Mouse (Mus musculus) limb, embryonic 15.5 days (tissue): ENCODE results near the gene Pate2. TPM values are rescaled to one million over a fixed set of nuclear protein-coding genes. Genes with fewer than 3 reads are reported as not detected.
A peak's percentile ranks its signal among the peaks of the same experiment; 100 is the strongest.

Experiments
- ATAC-seq: fragments of 200-750 bp; cut with Nextera tagmentation; 2 replicates; pipeline ENCODE4 v1.8.0; 2017; ENCODE audit warnings: low read depth, moderate TSS enrichment; ENCODE audit not compliant: insufficient number of reproducible peaks, low FRiP score, low TSS enrichment
- H3K27ac ChIP-seq: fragments of 300-500 bp; sonication (generic); 2 replicates; pipeline ENCODE4 v1.5.1; 2015; ENCODE audit warnings: moderate library complexity, mild to moderate bottlenecking, inconsistent platforms
- H3K27me3 ChIP-seq: fragments of 300-500 bp; sonication (generic); 2 replicates; pipeline ENCODE4 v1.6.1; 2015; ENCODE audit warnings: inconsistent platforms
- H3K36me3 ChIP-seq: fragments of 300-500 bp; sonication (generic); 2 replicates; pipeline ENCODE4 v1.6.1; 2015; ENCODE audit warnings: inconsistent platforms
- H3K4me1 ChIP-seq: fragments of 300-500 bp; sonication (generic); 2 replicates; pipeline ENCODE4 v1.6.1; 2015; ENCODE audit warnings: inconsistent platforms
- H3K4me2 ChIP-seq: fragments of 300-500 bp; sonication (generic); 2 replicates; pipeline ENCODE4 v1.6.1; 2015; ENCODE audit warnings: mild to moderate bottlenecking, inconsistent platforms
- H3K4me3 ChIP-seq: fragments of 300-500 bp; sonication (generic); 2 replicates; pipeline ENCODE4 v1.5.1; 2015; ENCODE audit warnings: mild to moderate bottlenecking, inconsistent platforms
- H3K9ac ChIP-seq: fragments of 300-500 bp; sonication (generic); 2 replicates; pipeline ENCODE4 v1.6.1; 2015; ENCODE audit warnings: inconsistent platforms
- H3K9me3 ChIP-seq: fragments of 300-500 bp; sonication (generic); 2 replicates; pipeline ENCODE4 v1.6.1; 2016; ENCODE audit warnings: inconsistent platforms
- WGBS: fragments of 180-500 bp; shearing (Covaris S2); methylation state at CpG from one replicate; pipeline ENCODE4 v1.1.7; 2015; 5-methylcytosine and 5-hydroxymethylcytosine counted together
- polyA plus RNA-seq: library from polyadenylated mRNA; unstranded; fragments of >200 nt; fragmentation: Nextera tagmentation; extraction: Ambion mirVana; gene quantifications from 2 replicates; pipeline ENCODE4 v1.2.1, GENCODE M21; 2015

The Pate2 gene
- polyA plus RNA-seq, 1 experiment from 2014 or later: 0.83 TPM

DNA sequence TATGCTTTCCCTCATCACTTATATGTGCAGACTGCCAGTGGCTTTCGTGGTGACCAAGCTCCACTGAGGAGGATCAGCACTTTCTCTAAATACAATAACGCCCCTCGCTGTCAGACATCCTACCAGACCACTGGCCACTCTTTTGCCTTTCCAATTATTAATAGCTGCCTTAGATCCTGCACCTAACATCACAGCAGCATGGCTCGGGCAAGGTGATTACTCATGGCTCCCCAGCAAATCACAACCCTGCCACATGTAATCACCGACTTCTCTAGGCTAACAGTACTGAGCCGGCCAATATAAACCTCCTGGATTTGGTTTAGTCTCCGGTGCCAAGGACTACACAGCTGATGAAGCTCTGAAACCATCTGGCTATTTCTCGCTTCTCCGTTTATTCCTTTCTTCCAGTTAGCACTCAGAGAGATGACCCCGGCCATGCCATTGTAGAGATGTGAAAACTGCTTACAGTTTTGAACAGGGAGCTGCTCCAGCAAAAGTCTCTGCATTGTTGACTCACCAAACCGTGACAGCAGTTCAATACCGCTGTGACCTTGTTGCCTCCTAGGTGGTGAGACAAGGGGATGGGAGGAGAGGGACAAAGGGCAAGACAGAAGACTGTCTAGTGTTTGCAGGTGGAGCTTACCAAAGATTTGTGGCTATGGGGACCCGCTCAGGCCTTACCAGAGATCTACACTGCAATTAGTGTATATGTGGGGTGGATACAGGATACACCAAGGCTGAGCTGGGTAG is 30.9 kb upstream of the Pate2 start:
- Histone ChIP-seq H3K27ac (0 out of 2 replicates have a peak overlapping the region, but pooled peaks have one; percentile 7), H3K9ac (no peak overlapping the region), H3K4me3 (no peak overlapping the region), H3K36me3 (no peaks in the 10 kb centered on the region), H3K4me1 (peaks cover 15% of the 10 kb centered on the region), H3K9me3 (no peaks in the 10 kb centered on the region), H3K4me2 (no peak overlapping the region), H3K27me3 (no peaks in the 10 kb centered on the region)
- WGBS: 67% methylated on average over 13 of the region's 13 CpGs
- ATAC-seq: no peak

DNA sequence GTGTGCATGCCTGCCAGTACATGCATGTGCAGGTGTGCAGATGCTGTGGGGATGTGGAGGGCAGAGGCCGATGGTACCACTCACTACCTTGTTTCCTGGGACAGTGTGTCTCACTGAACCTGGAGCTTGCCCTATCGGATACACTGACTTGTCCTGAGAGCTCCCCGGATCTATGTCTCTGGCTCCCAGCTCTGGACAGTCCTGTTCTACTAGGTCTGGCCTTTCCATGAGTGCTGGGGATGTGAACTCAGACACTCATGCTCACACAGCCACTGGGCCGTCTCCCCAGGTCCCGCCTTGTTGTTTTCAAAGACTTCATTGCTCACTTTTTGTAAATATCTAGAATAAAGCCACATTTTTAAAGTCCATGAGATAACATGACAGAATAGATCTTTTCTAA is 29.1 kb upstream of the Pate2 start:
- no peaks in the 10 kb centered on the region for H3K9me3 ChIP-seq
- no peak overlapping the region for H3K4me2 ChIP-seq
- no peak overlapping the region for H3K9ac ChIP-seq
- H3K4me1 ChIP-seq: peaks cover 8% of the 10 kb centered on the region
- no peak overlapping the region for H3K27ac ChIP-seq
- H3K4me3 ChIP-seq: no peak overlapping the region
- no peak for ATAC-seq
- no peaks in the 10 kb centered on the region for H3K27me3 ChIP-seq
- H3K36me3 ChIP-seq: no peaks in the 10 kb centered on the region
- 75% methylated on average over 5 of the region's 5 CpGs for WGBS

DNA sequence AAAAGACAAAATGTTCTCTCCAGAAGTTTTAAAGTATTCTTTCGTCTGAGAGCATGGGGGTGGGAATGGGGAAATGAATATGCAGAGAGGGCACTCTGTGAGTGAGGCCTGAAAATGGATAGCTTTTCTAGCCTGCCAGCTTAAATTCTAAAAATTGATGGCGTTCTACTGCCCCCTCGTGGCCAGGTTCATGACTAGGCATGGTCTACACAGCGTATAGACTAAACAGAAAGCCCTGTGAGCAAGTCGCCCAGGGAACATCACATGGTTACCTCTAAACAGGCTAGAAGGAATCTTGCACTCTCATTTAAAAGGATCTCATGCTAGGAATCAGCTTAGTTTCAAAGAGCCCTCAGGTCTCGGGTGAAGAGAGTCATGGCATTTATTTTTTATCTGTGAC is 28.6 kb upstream of the Pate2 start:
- peak; percentile 76; the same call in 1 of the 2 replicates for ATAC-seq
- Histone ChIP-seq H3K27me3 (no peaks in the 10 kb centered on the region), H3K4me2 (no peak overlapping the region), H3K4me3 (no peak overlapping the region), H3K4me1 (peaks cover 8% of the 10 kb centered on the region), H3K9me3 (no peaks in the 10 kb centered on the region), H3K9ac (no peak overlapping the region), H3K27ac (no peak overlapping the region), H3K36me3 (no peaks in the 10 kb centered on the region)
- 6% methylated on average over 6 of the region's 6 CpGs for WGBS

DNA sequence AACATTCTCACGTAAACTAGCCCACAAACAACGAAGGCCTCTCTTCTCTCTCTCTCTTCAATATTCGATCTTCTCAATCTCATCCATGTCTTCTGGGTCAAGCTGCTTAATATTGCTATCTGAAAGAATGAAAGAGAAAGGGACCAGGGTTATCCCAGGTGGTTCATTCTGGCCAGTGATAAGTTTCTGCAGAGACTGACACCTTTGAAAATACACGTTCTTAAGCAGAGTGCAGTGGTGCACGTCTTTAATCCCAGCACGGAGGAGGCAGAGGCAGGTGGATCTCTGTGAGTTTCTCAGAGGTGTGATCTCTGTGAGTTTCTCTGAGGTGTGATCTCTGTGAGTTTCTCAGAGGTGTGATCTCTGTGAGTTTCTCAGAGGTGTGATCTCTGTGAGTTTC is 28.1 kb upstream of the Pate2 start:
- Histone ChIP-seq H3K4me3 (no peak overlapping the region), H3K27me3 (no peaks in the 10 kb centered on the region)

DNA sequence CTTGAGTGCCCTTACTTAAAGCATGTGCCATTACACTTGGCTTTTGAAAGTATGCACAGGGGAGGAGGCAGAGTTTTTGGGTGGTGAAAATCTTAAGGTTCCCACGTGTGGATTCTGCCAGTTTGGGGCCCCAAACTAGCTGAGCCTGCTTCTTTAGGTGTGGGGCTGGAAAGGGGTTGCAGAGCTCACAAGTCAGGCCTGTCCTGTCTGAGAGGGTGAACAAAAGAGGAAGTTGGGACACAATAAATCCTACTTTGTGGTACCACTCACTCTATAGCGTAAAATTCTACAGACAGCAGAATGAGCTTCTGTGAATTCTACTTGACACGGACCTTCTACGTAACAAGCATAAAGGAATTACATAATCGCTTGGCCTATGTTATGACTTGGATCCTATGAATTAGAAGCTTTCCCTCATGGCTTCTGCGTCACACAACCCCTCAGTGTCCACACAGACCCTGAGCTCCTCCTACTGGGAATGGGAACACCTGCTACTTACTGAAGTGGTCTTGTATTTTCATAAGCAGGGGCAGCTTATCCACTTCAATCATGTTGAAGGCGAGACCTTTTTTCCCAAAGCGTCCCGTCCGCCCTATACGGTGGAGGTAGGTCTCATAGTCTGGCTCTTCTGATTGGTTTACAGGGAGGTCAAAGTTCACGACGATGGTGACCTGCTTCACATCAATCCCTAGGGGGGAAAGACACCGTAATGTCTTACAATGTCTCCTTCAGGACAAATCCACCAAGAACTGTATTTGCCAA is 26.8 kb upstream of the Pate2 start:
- Histone ChIP-seq H3K27me3 (no peaks in the 10 kb centered on the region), H3K27ac (no peak overlapping the region), H3K9ac (no peak overlapping the region), H3K9me3 (no peaks in the 10 kb centered on the region), H3K4me2 (no peak overlapping the region), H3K36me3 (no peaks in the 10 kb centered on the region), H3K4me3 (no peak overlapping the region), H3K4me1 (peaks cover 8% of the 10 kb centered on the region)
- ATAC-seq: no peak
- WGBS: 79% methylated on average over 14 of the region's 14 CpGs

More for the DNA sequence above, 28.1 kb upstream of the Pate2 start:
- no peaks in the 10 kb centered on the region for H3K9me3 ChIP-seq
- H3K4me1 ChIP-seq: peaks cover 8% of the 10 kb centered on the region
- ATAC-seq: no peak
- no peak overlapping the region for H3K4me2 ChIP-seq
- H3K9ac ChIP-seq: no peak overlapping the region
- H3K27ac ChIP-seq: no peak overlapping the region
- 66% methylated on average over 6 of the region's 6 CpGs for WGBS
- no peaks in the 10 kb centered on the region for H3K36me3 ChIP-seq

DNA sequence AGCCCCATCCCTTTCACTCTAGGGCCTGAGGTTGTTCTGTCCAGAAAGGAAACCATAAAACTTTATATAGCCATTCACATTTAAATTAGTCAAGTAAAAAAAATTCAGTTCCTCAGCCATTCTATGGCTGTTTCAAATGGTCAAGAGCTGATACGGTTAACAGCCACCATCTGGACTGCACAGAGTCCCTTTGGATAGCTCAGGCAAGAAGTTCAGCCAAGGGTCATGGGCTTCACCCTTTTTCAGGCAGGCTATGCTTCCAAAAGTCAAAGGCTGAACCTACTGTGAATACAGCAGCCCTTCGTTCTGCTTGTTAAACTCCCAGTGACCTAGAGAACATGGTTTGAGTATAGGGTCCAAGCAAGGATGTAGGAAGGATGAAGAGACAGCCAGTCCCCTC is 25.4 kb upstream of the Pate2 start:
- Histone ChIP-seq H3K27ac (no peak overlapping the region), H3K4me1 (no peaks in the 10 kb centered on the region), H3K36me3 (no peaks in the 10 kb centered on the region), H3K9me3 (no peaks in the 10 kb centered on the region), H3K4me2 (no peak overlapping the region), H3K4me3 (no peak overlapping the region), H3K9ac (no peak overlapping the region), H3K27me3 (no peaks in the 10 kb centered on the region)
- 37% methylated on average over 2 of the region's 2 CpGs for WGBS
- no peak for ATAC-seq

DNA sequence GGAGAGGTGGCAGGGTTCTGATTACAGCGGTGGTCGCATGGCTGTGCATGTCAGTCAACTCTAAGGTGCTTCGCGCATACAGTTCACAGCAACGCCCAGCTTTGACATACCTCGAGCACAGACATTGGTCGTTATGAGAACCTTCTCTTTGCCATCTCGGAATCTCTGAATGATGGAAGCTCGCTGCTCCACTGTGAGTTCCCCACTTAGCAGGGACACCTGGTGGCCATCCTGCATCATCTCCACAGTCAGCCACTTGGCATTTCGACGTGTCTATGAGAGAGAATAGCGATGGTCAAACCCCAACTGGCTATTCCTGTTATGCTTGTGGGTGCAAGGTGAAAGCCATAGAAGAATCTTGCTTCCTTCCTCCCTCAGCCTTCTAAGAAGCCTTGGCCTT is 24.4 kb upstream of the Pate2 start:
- no peaks in the 10 kb centered on the region for H3K27me3 ChIP-seq
- H3K9me3 ChIP-seq: no peaks in the 10 kb centered on the region
- no peak for ATAC-seq
- no peak overlapping the region for H3K4me2 ChIP-seq
- no peak overlapping the region for H3K4me3 ChIP-seq
- H3K36me3 ChIP-seq: no peaks in the 10 kb centered on the region
- H3K27ac ChIP-seq: no peak overlapping the region
- no peaks in the 10 kb centered on the region for H3K4me1 ChIP-seq
- H3K9ac ChIP-seq: no peak overlapping the region
- WGBS: 71% methylated on average over 12 of the region's 12 CpGs

DNA sequence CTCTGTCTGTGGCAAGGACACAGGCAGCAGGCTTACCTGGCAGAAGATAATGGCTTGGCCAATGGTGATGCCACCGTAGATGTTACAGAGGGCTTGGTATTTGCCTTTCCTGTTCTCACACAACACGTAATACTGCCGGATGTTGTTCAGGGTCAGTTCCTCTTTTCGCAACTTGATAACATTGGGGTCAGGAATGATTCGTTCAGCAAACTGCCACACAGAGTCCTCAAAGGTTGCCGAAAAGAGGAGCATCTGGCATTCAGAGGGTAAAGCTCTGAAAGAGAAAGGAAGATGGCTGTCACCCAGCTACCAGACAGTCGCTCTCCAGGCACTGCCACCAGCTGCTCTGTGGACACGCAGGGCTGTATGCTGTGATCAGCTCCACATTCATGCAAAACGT is 23.3 kb upstream of the Pate2 start:
- H3K36me3 ChIP-seq: no peaks in the 10 kb centered on the region
- ATAC-seq: no peak
- no peak overlapping the region for H3K4me2 ChIP-seq
- H3K9me3 ChIP-seq: no peaks in the 10 kb centered on the region
- 86% methylated on average over 9 of the region's 9 CpGs for WGBS
- H3K9ac ChIP-seq: no peak overlapping the region
- no peaks in the 10 kb centered on the region for H3K27me3 ChIP-seq
- H3K27ac ChIP-seq: no peak overlapping the region
- H3K4me1 ChIP-seq: no peaks in the 10 kb centered on the region
- no peak overlapping the region for H3K4me3 ChIP-seq

DNA sequence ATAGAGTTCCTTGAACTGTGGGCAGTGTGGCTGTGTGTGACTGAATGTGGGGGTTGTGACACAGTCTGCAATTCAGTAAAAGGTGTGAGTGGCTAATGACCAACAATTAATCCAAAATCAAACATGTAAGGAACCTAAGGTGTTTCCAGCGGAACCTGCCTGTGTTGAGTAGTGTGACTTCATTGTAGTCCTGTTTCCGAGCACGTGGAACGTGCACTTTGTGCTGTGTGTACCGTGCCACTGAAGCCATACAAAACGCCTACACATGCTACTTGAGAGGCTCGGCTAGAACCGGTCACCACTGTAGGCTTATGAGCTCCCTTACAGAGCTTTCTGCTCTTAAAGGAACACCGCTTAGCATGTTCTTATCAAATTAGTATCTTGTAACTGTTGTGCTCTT is 21.6 kb upstream of the Pate2 start:
- no peak for ATAC-seq
- H3K27me3 ChIP-seq: no peaks in the 10 kb centered on the region
- H3K9ac ChIP-seq: no peak overlapping the region
- H3K27ac ChIP-seq: no peak overlapping the region
- no peak overlapping the region for H3K4me2 ChIP-seq
- no peak overlapping the region for H3K4me3 ChIP-seq
- no peaks in the 10 kb centered on the region for H3K36me3 ChIP-seq
- H3K4me1 ChIP-seq: no peaks in the 10 kb centered on the region
- WGBS: 76% methylated on average over 9 of the region's 9 CpGs
- no peaks in the 10 kb centered on the region for H3K9me3 ChIP-seq

DNA sequence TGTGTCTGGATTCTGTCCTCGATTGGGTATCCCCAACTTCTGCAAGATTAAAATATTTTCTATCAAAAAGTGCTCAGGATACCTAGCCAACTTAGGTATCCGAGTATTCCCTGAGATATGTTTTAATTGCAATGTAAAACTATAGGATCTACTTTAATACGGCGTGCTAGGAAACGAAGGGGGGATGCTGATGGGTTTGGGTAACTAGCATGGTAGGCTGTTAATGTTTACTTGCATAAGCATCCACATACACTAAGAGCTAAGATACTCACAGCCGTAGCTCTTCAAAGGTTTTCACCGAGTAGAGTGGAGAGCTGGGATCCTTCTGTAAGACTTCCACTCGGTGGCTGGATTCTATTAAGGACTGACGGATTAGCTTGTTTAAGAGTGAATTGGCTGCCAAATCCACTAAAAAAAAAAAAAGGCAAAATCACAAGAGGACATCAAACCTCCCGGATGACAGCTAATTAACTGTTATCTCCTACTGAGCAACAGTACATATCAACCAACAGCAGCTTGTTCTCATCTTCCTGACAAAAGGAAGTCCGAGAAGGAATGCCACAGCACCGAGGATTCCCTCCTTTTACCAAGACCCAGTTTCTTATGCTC is 13.5 kb upstream of the Pate2 start:
- peaks cover 7% of the 10 kb centered on the region for H3K36me3 ChIP-seq
- H3K4me1 ChIP-seq: peaks cover 19% of the 10 kb centered on the region
- no peak for ATAC-seq
- WGBS: 57% methylated on average over 12 of the region's 12 CpGs
- no peak overlapping the region for H3K4me3 ChIP-seq
- no peak overlapping the region for H3K27ac ChIP-seq
- H3K9me3 ChIP-seq: no peaks in the 10 kb centered on the region
- no peak overlapping the region for H3K9ac ChIP-seq
- no peaks in the 10 kb centered on the region for H3K27me3 ChIP-seq
- H3K4me2 ChIP-seq: no peak overlapping the region

DNA sequence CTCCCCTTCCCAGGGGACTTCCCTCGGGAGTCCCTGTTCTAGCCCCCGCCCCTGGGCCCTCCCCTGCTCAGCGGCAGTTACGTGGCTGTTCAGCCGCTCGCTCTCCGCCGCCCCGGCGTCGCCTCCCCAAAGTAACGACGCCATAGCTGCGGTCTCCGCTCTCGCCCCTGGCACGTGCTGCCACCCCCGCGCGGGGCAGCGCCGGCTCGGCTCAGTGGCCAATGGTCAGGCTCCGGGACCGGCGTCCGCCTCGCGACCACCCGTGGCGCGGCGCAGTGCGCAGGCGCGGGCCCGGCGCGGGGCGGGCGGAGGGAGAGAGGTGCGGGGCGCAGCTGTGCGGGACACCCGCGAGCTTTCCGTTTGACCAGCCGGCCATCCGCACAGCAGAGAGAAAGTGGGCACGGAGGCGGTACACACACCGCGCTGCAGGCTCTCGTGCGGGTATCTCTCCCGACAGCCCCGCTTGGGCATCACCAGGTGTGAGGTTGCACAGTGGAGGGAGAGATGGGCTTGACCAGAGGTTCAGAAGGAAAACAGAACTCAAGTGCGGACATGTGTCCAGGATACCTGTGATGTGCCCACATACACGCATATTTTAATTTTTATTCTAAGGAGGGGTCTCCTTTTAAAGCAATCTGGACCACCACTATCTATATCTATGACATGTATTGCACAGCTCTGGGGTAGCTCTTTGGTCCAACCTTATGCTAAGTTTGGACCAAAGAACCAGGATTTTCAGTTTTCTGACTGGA is 11.7 kb upstream of the Pate2 start, which contains the start of the genes Ddx25 and Pus3:
Ddx25 (minus strand) TSS at position 272 of the 752 bp plus-strand sequence.
Pus3 (plus strand) TSS at position 339 of the 752 bp plus-strand sequence.
- H3K27me3 ChIP-seq: no peaks in the 10 kb centered on the region
- H3K4me3 ChIP-seq: peak within 1 kb of the TSS; percentile 70
- no peaks in the 10 kb centered on the region for H3K9me3 ChIP-seq
- WGBS: 1% methylated on average over 59 of the region's 59 CpGs
- H3K4me2 ChIP-seq: peak within 1 kb of the TSS; percentile 95
- peaks cover 12% of the 10 kb centered on the region for H3K36me3 ChIP-seq
- peaks cover 19% of the 10 kb centered on the region for H3K4me1 ChIP-seq
- peak; percentile 64 for ATAC-seq
- peak within 1 kb of the TSS; percentile 82 for H3K27ac ChIP-seq
- H3K9ac ChIP-seq: peak within 1 kb of the TSS; percentile 51
